Mouse (Mus musculus) adrenal gland, postnatal 36 days (tissue): ENCODE data around the gene Atp5j. TPM values are rescaled to one million over a fixed set of nuclear protein-coding genes. Genes with fewer than 3 reads are reported as not detected.

ENCODE experiments used
- DNase-seq, 2 experiments: peaks; one replicate each; pipeline ENCODE4 v3.0.0; 2021; ENCODE audit warnings: mixed read lengths in 1 of 2
- long read RNA-seq, 2 experiments: library from polyadenylated mRNA; stranded (forward); transcript quantifications; one replicate each; pipeline ENCODE4 v2.0.0; 2021; ENCODE audit warnings: borderline sequencing depth in 2 of 2
- total RNA-seq, 2 experiments: library from RNA; stranded (reverse); gene quantifications; 2 replicates each; pipeline ENCODE4 v1.2.3; 2021

Atp5j gene
- total RNA-seq, result 100 to 1,000 TPM; 463 to 544 TPM
- long read RNA-seq, experiment 1, transcript Atp5j-201 (5 exons, 809 nt), result major isoform, 102 of 767 reads
- long read RNA-seq, experiment 1, transcript Atp5j-202 (6 exons, 742 nt), result minor isoform, 15 of 767 reads
- long read RNA-seq, experiment 1, transcript Atp5j-208 (3 exons, 526 nt), result minor isoform, 9 of 767 reads
- long read RNA-seq, experiment 1, transcript Atp5j-207 (2 exons, 514 nt), result minor isoform, 54 of 767 reads
- long read RNA-seq, experiment 1, partial matches to known transcripts, result 473 of 767 reads
- long read RNA-seq, experiment 1, other reads (novel, unspliced or antisense), result 110 of 767 reads
- long read RNA-seq, experiment 2, transcript Atp5j-202 (6 exons, 742 nt), result minor isoform, 7 of 282 reads
- long read RNA-seq, experiment 2, transcript Atp5j-201 (5 exons, 809 nt), result major isoform, 44 of 282 reads
- long read RNA-seq, experiment 2, partial matches to known transcripts, result 190 of 282 reads
- long read RNA-seq, experiment 2, other reads (novel, unspliced or antisense), result 35 of 282 reads

DNA sequence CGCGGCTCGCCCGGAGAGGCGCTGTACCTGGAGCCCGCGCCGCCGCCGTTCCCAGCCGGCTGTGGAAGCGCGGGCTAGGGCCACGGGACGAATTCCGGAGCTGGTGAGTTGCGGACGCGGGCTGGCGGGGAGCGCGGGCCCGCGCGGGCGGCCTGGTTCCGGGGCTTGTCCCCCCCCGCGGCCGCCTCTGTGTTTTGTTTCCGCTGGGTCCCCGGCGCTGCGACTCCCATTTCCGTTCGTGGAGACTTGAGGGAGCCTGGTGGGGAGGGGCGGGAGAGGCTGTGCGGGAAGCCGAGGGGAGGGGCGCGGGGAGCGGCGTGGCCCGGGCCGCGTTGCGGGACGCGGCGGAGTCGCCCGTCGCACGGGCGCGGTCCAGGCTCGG, at the start of gene Atp5j:
TSS of gene Atp5j (minus strand) at position 185 of the 382 bp plus-strand sequence.
- DNase-seq, result peak; percentile 91 to 94

DNA sequence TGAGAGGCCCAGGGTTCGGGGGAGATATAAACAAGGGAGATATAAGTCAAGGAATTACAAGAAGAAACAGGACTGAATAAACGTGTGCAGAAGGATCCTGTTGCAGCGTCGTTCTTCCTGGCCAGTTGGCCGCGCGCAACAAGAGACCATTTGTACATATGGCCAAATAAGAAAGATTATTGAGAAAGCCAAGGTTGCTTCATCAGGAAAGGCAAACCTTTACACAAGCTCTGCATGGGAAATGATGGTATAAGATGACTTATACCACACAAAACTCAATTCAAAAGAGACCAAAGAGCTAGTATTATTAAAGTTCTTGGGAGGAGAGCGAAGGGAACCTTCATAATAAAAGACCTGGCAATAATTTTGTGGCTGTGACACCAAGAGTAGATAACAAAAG, 49.1 kb upstream of the Atp5j start:
- no peak for DNase-seq

DNA sequence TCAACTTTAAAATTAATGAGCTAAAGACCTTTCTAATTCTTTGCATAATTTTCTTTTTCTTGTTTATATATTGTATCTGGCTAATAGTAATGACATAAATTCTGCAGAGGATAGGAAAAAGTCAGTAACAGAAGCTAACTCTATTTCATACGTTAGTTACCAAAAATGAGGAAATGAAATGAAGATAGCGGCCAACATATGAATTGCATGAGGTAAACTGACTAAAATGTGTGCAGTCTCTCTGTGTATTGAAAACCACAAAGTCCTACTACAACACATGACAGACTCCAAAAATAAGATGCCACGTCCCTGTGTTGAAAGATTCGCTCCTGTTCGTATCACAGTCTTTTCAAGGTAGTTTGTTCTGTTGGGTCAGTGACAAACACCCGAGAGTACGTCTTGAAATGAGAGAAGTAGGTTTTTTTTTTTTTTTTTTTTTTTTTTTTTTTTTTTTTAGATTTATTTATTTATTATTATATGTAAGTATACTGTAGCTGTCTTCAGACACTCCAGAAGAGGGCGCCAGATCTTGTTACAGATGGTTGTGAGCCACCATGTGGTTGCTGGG, 46.4 kb upstream of the Atp5j start:
- DNase-seq, result no peak

DNA sequence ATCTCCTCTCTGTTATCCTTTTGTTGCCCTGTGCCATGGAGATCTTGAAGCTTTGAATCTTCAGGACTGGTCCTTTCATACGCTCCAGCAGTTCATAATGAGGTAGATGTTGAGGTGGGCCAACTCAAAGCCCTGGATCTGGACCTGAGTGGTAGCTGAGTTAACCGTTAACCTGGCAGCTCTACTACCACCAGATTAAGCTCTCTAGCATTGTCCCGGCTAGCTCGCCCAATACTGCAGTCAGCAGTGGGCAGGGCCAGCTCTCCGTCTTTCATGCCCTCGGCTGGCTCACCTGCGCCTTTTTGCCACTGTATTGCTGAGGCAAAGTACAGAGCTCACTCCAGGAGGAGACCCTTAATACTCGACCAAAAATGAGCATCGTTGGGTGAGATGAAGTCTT, 45.7 kb upstream of the Atp5j start:
- no peak for DNase-seq

DNA sequence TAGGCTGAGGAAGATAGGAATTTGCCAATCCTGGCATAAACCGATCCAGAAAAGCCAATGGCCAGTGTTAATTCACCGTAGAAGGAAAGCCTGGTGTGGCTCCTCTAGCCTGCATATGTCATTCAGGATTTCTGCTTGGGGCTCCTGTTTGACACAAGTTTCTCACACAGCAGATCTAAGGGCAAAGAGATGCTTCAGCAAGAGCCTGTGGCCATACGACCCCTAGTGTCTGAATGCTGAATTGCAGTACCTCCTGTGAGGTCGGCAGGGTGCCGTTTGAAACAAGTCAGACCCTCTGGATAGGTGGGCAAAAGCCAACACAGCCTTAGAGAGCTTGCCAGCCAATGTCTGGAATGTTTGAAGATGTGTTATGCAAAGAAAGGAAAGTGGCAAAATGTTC, 43.7 kb upstream of the Atp5j start:
- DNase-seq, result peak; percentile 69 to 79

- no peak for DNase-seq
Measured at GRCm38 (mm10) chr16:84876082-84876481, 40.7 kb upstream of the Atp5j start.

DNA sequence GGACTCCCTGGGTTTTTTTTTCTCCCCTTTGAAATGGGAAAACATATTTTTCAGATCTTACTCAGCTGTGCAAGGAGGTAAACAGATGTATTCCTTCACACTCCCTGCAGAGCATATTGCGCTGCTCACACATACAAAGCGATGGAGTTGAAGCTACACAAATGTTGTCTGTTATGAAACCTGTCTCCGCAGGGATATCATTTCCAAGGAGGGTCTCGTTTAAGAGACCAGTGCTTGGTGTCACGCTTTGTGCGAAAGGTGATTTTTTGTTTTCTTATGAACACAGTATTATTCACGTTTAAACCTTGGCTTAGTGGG, 40.3 kb upstream of the Atp5j start:
- DNase-seq, result no peak

GRCm38 (mm10) chr16:84875012-84875717, 39.7 kb upstream of the Atp5j start:
- no peak for DNase-seq

DNA sequence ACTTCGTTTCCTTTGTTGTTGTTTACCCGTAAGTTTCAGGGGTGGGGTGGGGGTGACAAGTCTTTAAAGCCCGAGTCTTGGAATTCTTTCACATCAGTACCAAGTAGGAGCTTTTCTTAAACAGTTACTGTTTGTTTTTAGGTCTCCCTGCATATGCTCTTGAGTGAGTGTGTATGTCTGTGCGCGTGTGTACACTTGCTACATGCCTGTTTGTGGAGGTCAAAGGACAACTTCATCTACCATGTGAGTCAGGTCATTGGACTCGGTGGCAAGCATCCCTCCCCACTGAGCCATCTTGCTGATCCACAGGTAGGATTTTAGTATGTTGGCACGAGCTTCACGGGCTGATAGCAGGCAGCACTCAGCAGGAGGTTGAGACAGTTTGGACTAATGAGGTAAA, 38.4 kb upstream of the Atp5j start:
- DNase-seq, result no peak

DNA sequence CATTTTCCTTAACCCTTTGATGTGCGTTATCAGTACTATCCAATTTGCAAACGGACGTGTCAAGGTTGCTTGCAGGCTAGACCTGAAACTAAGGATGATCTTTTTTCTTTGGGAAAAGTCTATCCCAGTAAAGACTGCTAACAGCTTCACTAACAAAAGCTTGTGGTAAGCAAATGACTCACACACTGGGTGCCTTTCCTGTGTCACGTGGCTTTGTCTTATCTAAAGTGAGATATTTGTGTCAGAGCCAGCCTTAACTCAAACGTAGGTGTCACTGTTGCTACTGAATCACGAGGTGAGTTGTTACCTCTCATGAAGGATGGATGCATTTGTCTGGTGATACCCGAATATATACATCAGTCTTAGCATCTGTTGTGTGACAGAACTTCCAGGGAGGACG, 29.2 kb upstream of the Atp5j start:
- DNase-seq, result no peak

GRCm38 (mm10) chr16:84853492-84853891, 18.1 kb upstream of the Atp5j start:
- no peak for DNase-seq

DNA sequence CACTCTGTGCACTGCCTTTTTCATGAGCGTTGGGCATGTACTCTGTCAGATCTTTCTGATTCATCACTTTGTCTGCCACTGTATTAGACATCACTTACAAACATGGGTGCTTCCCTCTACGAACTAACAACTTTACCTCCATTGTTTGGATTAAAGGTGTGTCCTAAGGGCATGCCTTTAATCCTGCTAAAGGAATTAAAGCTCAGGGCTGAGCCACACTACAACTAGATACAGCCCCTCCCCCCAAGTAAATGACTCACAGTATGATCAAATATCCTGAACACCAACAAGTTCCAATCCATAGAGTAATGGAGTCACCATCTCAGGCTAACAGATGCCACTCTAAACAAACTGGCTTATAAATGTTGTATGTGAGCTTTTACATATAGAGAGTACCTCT, 3.2 kb upstream of the Atp5j start:
- DNase-seq, result no peak

DNA sequence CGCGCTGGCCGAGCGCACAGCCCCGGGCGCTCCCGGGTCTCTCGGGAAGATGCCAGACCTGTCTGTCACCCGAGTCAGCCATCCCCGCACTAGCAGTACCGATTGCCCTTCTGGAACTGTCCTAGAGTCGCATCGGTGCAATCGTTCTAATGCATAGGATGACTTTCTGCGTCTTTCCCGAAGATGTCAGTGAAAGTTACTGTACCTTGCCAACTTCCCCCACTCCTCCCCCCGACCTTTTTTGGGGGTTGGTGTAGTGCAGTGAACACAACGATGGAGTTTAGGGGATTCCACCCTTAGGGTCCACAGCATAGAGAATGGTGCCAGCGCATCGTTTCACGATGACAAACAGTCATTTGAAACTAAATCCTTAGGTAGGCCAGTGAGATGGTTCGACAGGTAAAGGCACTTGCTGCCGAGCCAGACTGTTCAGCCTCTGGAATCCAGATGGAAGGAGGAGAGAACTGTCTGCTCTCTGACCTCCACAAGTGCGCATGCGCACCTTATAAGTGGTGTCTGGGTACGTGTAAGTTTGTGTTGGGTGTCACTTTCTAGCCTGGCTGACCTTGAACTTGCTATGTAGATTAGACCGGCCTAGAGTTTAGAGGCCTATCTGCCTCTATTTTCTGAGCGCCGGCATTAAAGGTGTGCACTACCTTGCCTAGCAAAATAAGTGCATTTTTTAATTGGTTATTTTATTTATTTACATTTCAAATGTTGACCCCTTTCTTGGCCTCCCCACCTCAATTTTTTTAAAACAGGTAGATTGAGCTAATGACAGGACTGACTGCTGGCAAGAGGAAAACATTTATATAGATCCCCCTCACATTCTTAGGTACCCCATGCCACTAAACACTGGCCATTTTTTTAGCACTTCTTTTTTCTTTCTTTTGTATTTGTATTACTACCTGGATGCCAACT, 658 bp upstream of the Atp5j start:
- peak; percentile 63 to 73 for DNase-seq

- DNase-seq, result peak; percentile 93
Measured at GRCm38 (mm10) chr16:84834745-84835440, 532 bp downstream of the Atp5j start, which contains the start of gene Gabpa. Gene Gabpa (plus strand): TSS chr16:84834925.

- DNase-seq, result peak; percentile 69 to 79
Measured at GRCm38 (mm10) chr16:84834344-84834743, 1.1 kb downstream of the Atp5j start.

DNA sequence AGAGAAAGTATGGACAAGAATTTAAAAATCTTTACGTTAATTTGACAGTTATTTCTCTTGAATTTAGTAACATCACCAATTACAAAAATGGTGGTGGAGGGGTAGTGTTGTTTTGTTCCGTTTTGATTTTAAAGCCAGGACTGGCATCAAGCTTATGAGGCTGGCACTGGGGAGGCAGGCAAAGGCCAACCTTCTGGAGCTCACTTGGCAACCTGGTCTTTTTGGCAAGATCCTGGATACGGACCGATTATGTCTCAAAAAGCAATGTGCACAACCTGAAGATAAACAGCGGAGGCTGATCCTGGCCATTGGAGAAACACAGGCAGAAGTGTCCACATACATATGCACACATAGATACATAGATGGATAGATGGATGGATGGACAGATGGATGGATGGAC, 2.7 kb downstream of the Atp5j start:
- DNase-seq, result peak; percentile 15 to 41

- peak; percentile 28 to 30 for DNase-seq
Measured at GRCm38 (mm10) chr16:84831696-84832095, 3.7 kb downstream of the Atp5j start.

DNA sequence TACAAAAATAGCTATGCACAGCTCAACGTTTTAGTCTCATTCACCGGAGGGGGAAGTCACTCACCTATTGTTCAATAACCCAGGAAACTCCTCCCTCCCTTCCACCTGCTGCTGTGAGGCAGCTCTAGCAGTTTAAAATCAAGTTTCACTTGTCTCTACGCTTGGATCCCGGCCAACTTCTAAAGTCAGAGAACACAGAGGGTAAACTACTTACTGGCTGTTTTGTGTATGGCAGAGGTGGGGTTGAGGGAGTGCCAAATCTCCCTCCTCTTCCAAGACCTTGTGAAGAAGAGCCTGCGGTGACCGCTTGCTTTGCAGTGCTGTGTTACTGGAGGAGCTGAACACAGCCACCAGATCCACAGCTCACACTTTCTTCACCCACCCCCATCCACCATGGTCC, 10.4 kb downstream of the Atp5j start:
- DNase-seq, result no peak

DNA sequence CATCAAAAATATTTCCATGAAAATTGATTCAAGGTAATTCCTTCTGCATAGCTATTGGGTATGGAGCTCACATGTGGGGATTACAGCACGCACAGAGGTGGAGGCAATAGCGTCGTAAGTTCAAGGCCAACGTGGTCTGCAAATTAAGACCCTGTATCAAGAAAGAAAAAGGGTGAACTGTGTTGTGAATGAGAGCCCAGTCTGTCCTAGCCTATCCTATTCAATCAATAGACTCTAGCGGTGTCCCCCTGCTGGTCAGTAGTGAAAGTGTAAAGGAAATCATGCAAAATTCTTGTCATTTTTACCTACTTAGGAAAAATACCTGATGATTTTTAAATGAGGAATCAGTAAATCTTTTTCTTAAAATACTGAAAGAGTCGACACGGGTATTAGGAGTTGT, 18.0 kb downstream of the Atp5j start:
- peak; percentile 11 to 59 for DNase-seq

- no peak for DNase-seq
Measured at GRCm38 (mm10) chr16:84814511-84814910, 20.9 kb downstream of the Atp5j start.

DNA sequence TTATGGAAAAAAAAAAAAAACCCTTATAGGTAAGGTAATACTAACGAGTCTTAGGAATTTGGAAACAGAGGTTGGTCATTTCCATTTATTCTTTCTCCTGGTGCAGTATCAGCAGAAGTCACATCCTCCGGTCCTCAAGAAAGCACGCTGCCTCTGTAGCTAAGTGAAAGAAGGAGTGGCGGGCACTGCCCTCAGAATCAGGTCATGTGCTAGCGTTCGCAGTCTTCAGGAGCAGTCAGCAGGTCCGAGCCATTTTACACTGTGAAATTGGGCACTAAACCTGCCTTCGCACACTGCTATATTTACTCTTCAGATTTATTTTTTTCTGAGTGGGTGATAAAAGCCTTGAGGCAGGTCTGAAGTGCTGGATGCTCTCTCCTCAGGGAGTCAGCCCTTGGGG, 21.6 kb downstream of the Atp5j start:
- DNase-seq, result no peak
